Mouse (Mus musculus): ENCODE data around the gene Necap2. TPM values are rescaled to one million over a fixed set of nuclear protein-coding genes. Genes with fewer than 3 reads are reported as not detected.
A peak's percentile ranks its signal among the peaks of the same experiment; 100 is the strongest.

Necap2 gene
- polyA plus RNA-seq, 1 experiment from 2014 or later: 44.9 TPM

- Histone ChIP-seq H3K4me2 (no peak overlapping the region), H3K9me3 (replicated peaks) (no peaks in the 10 kb centered on the region), H3K27me3 (no peaks in the 10 kb centered on the region), H3K36me3 (ENCODE audit: poor library complexity, severe bottlenecking) (peaks cover 76% of the 10 kb centered on the region), H3K4me1 (peaks cover 35% of the 10 kb centered on the region), H3K4me3 (no peak overlapping the region), H3K27ac (no peak overlapping the region), H3K9ac (no peak overlapping the region)
- no peak for ATAC-seq
- WGBS: 81% methylated on average over 9 of the region's 9 CpGs
Measured at GRCm38 (mm10) chr4:141024052-141024451, 54.1 kb downstream of the Necap2 start.

DNA sequence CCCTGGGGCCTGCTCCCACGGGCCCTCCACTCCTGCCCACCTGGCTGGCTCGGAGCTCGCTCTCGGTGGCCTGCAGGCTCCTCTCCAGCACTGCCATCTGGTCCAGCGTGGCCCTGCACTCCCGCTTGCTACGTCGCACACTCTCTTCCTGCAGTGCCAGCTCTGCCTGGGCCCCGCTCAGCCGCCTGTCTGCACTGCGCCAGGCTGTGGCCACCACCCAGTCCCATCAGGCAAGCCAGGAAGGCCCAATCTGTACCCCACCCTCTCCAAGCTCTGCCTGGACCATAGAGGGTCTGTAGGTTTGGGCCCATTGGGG is 56.6 kb downstream of the Necap2 start:
- no peaks in the 10 kb centered on the region for H3K27me3 ChIP-seq
- H3K36me3 ChIP-seq (ENCODE audit: poor library complexity, severe bottlenecking): peaks cover 74% of the 10 kb centered on the region
- H3K9ac ChIP-seq: peak overlapping the region; percentile 59; the same call in 1 of the 2 replicates
- no peak overlapping the region for H3K4me3 ChIP-seq
- peak; percentile 57 for ATAC-seq
- H3K9me3 ChIP-seq (replicated peaks): no peaks in the 10 kb centered on the region
- 26% methylated on average over 11 of the region's 11 CpGs for WGBS
- H3K27ac ChIP-seq: peak overlapping the region; percentile 96
- peaks cover 53% of the 10 kb centered on the region for H3K4me1 ChIP-seq
- H3K4me2 ChIP-seq: peak overlapping the region; percentile 37

DNA sequence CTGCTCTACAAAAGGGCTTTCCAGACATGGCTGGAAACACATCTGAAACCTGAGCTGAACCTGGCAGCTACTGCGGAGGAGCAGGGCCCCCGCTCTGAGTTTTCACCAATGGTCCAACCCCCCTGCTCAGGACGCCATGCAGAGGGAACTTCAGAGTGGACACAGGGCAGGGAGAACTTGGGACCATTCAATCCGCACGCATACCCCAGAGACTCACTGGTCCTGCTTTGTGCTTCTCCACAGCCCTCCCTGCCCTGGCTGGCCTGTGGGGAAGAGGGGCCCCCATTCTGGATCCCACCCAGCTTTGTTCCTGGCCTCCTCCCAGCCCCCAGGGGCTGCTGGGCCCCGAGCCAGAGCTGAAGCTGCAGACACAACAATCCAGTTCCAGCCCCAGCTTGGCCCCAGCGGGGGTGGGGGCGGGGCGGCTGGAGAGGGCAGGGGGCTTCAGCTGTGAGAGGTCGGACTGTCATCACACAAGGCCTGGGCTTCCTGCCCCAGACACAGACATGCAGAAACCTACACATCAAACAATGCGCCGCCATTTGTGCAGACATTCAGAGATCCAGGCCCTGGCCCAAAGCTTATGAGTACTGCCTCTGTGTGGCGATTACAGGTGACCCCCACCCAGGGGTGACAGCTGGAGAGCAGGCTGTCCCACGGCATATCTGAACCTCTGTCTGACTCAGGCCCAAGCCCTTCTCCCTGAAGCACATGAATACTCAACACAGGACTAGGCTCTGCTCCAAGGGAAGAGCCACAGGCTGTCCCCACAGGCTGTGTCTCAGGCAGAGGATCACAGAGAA is 57.1 kb downstream of the Necap2 start:
- Histone ChIP-seq H3K27ac (peak overlapping the region; percentile 96), H3K4me2 (peak overlapping the region; percentile 37), H3K4me1 (peaks cover 53% of the 10 kb centered on the region), H3K27me3 (no peaks in the 10 kb centered on the region), H3K4me3 (no peak overlapping the region), H3K9ac (peak overlapping the region; percentile 59), H3K36me3 (ENCODE audit: poor library complexity, severe bottlenecking) (peaks cover 74% of the 10 kb centered on the region), H3K9me3 (replicated peaks) (no peaks in the 10 kb centered on the region)
- WGBS: 9% methylated on average over 14 of the region's 14 CpGs
- ATAC-seq: peak; percentile 69

DNA sequence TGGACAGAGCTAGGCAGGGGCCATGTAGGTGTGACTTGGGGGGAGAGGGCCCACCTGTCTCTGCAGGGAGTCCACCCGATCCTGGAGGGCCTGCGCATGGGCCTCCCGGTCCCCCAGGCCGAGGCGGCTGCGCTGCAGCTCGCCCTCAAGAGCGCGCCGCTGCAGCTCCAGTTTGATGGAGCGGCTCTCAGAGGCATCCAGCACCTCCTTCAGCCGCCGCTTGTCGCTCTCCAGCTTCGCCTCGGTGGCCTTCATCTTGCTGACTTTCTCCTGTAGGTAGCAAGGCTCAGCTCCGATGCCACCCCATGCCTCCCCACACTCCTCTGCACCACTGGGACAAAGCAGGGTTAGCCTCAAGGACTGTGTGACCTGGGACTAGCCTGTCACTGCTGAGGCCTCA is 57.9 kb downstream of the Necap2 start:
- H3K9me3 ChIP-seq (replicated peaks): no peaks in the 10 kb centered on the region
- 78% methylated on average over 17 of the region's 17 CpGs for WGBS
- peak overlapping the region; percentile 59 for H3K9ac ChIP-seq
- no peak for ATAC-seq
- no peaks in the 10 kb centered on the region for H3K27me3 ChIP-seq
- H3K4me2 ChIP-seq: peak overlapping the region; percentile 37; the same call in 1 of the 2 replicates
- peaks cover 60% of the 10 kb centered on the region for H3K4me1 ChIP-seq
- H3K4me3 ChIP-seq: no peak overlapping the region
- peaks cover 74% of the 10 kb centered on the region for H3K36me3 ChIP-seq (ENCODE audit: poor library complexity, severe bottlenecking)
- peak overlapping the region; percentile 96 for H3K27ac ChIP-seq

- Histone ChIP-seq H3K9ac (0 out of 2 replicates have a peak overlapping the region, but pooled peaks have one; percentile 37), H3K27me3 (no peaks in the 10 kb centered on the region), H3K36me3 (ENCODE audit: poor library complexity, severe bottlenecking) (peaks cover 75% of the 10 kb centered on the region), H3K4me1 (peaks cover 80% of the 10 kb centered on the region), H3K4me3 (no peak overlapping the region), H3K4me2 (no peak overlapping the region), H3K9me3 (replicated peaks) (no peaks in the 10 kb centered on the region), H3K27ac (peak overlapping the region; percentile 77)
- WGBS: 84% methylated on average over 29 of the region's 29 CpGs
- no peak for ATAC-seq
Measured at GRCm38 (mm10) chr4:141017657-141018436, 60.3 kb downstream of the Necap2 start.

Other genes with a start within 250 kb of the Necap2 start
- gene Padi1, start 232.6 kb downstream of the Necap2 start, polyA plus RNA-seq (2015; fragmentation: Nextera tagmentation; extraction: Ambion mirVana): 0.09 TPM in 1 of 2 replicates, not detected in the other
- 0.06 and 0.12 TPM in 2 replicates for gene Padi2, start 172.0 kb downstream of the Necap2 start, polyA plus RNA-seq (2015; fragmentation: Nextera tagmentation; extraction: Ambion mirVana)
- gene Sdhb, start 117.2 kb downstream of the Necap2 start, polyA plus RNA-seq (2015; fragmentation: Nextera tagmentation; extraction: Ambion mirVana): 478 and 480 TPM in 2 replicates
- gene Atp13a2, start 91.5 kb downstream of the Necap2 start, polyA plus RNA-seq (2015; fragmentation: Nextera tagmentation; extraction: Ambion mirVana): 76.9 and 85.9 TPM in 2 replicates
- gene Mfap2, start 67.9 kb downstream of the Necap2 start, polyA plus RNA-seq (2015; fragmentation: Nextera tagmentation; extraction: Ambion mirVana): 253 and 270 TPM in 2 replicates
- 7.4 and 7.7 TPM in 2 replicates for gene Crocc, start 17.8 kb downstream of the Necap2 start, polyA plus RNA-seq (2015; fragmentation: Nextera tagmentation; extraction: Ambion mirVana)
- gene Spata21, start 10.0 kb upstream of the Necap2 start, polyA plus RNA-seq (2015; fragmentation: Nextera tagmentation; extraction: Ambion mirVana): 0.20 and 0.30 TPM in 2 replicates
- 29.3 and 33.5 TPM in 2 replicates for gene Szrd1, start 61.4 kb upstream of the Necap2 start, polyA plus RNA-seq (2015; fragmentation: Nextera tagmentation; extraction: Ambion mirVana)
- gene Fbxo42, start 69.6 kb upstream of the Necap2 start, polyA plus RNA-seq (2015; fragmentation: Nextera tagmentation; extraction: Ambion mirVana): 19.7 and 20.0 TPM in 2 replicates
- 6.1 and 7.1 TPM in 2 replicates for gene Rsg1, start 135.6 kb upstream of the Necap2 start, polyA plus RNA-seq (2015; fragmentation: Nextera tagmentation; extraction: Ambion mirVana)
- gene Arhgef19, start 161.1 kb upstream of the Necap2 start, polyA plus RNA-seq (2015; fragmentation: Nextera tagmentation; extraction: Ambion mirVana): 0.96 and 1.2 TPM in 2 replicates
- gene Epha2, start 222.9 kb upstream of the Necap2 start, polyA plus RNA-seq (2015; fragmentation: Nextera tagmentation; extraction: Ambion mirVana): 1.0 and 1.3 TPM in 2 replicates

Data from forebrain, embryonic 13.5 days (tissue).